Mouse (Mus musculus) G1E (cell line): ENCODE results near the gene Ehmt2.

ENCODE experiments used
- CTCF ChIP-seq: IDR thresholded peaks from 2 replicates; pipeline ENCODE4 v1.5.1; 2012; ENCODE audit warnings: low read depth, low read length, inconsistent platforms, mixed read lengths
- GATA1 ChIP-seq: IDR thresholded peaks from 2 replicates; pipeline ENCODE4 v1.6.1; 2012; ENCODE audit warnings: borderline replicate concordance, low read length, inconsistent platforms, mixed read lengths

DNA sequence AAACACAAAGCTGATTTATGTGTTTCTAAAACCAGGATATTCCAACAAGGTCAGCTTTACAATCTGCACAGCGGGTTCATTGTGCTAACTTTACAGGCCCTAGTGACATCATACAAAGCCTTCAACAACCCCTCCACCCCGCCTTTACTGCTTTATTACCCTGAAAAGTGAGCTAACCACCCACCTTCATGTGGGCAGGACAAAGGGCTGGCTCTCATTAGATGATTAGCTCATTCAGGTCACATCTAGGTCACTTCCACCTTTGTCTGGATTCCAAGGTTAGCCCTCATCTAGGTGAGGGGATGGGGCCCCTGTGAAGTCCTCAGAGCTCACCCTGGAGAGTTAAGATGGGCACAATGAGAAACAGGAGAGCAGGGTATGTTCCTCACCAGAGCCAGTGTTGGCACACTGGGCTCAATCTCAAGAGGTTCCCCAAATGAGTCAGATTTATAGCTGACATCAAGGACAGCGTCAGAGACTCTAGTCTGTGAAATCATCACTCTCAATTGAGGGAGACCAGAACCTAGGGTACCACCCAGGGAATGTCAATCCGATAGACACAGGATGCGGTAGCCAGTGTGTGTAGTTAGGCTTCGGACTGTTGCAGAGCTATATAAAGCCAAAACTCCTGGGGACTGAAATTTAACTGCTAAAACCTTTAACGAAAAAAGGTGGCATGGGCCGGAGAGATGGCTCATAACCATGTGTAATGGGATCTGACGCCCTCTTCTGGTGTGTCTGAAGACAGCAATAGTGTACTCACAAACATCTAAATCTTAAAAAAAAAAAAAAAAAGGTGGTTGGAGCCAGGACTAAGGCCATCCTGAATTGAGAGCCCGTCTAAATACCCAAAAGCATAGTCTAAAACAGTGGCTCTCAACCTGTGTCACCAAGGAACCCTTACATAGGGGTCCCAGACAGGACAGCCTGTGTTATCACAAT is 52.5 kb downstream of the Ehmt2 start:
- TF ChIP-seq CTCF (no peak), GATA1 (no peak)
